Mouse (Mus musculus): ENCODE results near the gene Lrrc8b. TPM values are rescaled to one million over a fixed set of nuclear protein-coding genes. Genes with fewer than 3 reads are reported as not detected.
A peak's percentile ranks its signal among the peaks of the same experiment; 100 is the strongest.

Gene Lrrc8b
- total and polyA plus RNA-seq, 3 experiments, result 7.4 to 14.0 TPM; not detected in 1

- TF ChIP-seq GATA1 (IDR thresholded peaks at IDR 0.05; ENCODE audit: low read depth, low read length), result peak; percentile 89
- peak; percentile 72 for TF ChIP-seq RCOR1 (IDR thresholded peaks at IDR 0.05; ENCODE audit: low read depth, low read length)
- TF ChIP-seq RAD21 (IDR thresholded peaks at IDR 0.05; ENCODE audit: low read depth, low read length), result no peak
- TF ChIP-seq MAFK (IDR thresholded peaks at IDR 0.05; ENCODE audit: borderline replicate concordance, low read depth, low read length), result peak; percentile 14; the same call in 1 of the 2 replicates
- peak; percentile 99 for TF ChIP-seq ETS1 (IDR thresholded peaks at IDR 0.05; ENCODE audit: low read depth, low read length)
- TF ChIP-seq JUND (IDR thresholded peaks at IDR 0.05; ENCODE audit: low read depth, low read length), result peak; percentile 49; the same call in 1 of the 2 replicates
- TF ChIP-seq MAZ (IDR thresholded peaks at IDR 0.05; ENCODE audit: low read depth, low read length), result peak; percentile 82; the same call in 1 of the 2 replicates
- TF ChIP-seq BHLHE40 (IDR thresholded peaks at IDR 0.05; ENCODE audit: borderline replicate concordance, low read depth, low read length), result peak; percentile 68
- TF ChIP-seq ZC3H11A (IDR thresholded peaks at IDR 0.05; ENCODE audit: low read depth, low read length), result no peak
- 0 out of 2 replicates have a peak, but pooled peaks have one; percentile 28 for TF ChIP-seq TBP (IDR thresholded peaks at IDR 0.05; ENCODE audit: low read depth, low read length)
- TF ChIP-seq TCF12 (IDR thresholded peaks at IDR 0.05; ENCODE audit: low read depth, low read length), result peak; percentile 85
- peak; percentile 63; the same call in 1 of the 2 replicates for TF ChIP-seq ZMIZ1 (IDR thresholded peaks at IDR 0.05; ENCODE audit: low read depth, low read length)
- TF ChIP-seq POLR2A (IDR thresholded peaks at IDR 0.05; ENCODE audit: control insufficient read depth in 1 of 2, insufficient read depth in 1 of 2, low read depth in 1 of 2, low read length in 2 of 2, poor library complexity in 1 of 2), result peak in 1 of 2 experiments; percentile 55; a peak in 1 of 4 replicates
- TF ChIP-seq GABPA (IDR thresholded peaks at IDR 0.05; ENCODE audit: low read depth, low read length), result no peak
- peak; percentile 89; the same call in 1 of the 2 replicates for TF ChIP-seq MYC (IDR thresholded peaks at IDR 0.05; ENCODE audit: low read depth, low read length)
- no peak for TF ChIP-seq USF2 (IDR thresholded peaks at IDR 0.05; ENCODE audit: borderline replicate concordance in 1 of 2, insufficient read depth in 1 of 2, low read depth in 1 of 2, low read length in 2 of 2)
- TF ChIP-seq KAT2A (conservative IDR thresholded peaks at IDR 0.05; ENCODE audit: low read depth, low read length), result peak; percentile 17; the same call in 1 of the 2 replicates
- no peak for TF ChIP-seq ZNF384 (IDR thresholded peaks at IDR 0.05; ENCODE audit: low read depth, low read length)
- peak; percentile 49 for TF ChIP-seq NELFE (IDR thresholded peaks at IDR 0.05; ENCODE audit: low read depth, low read length)
- no peak for TF ChIP-seq E2F4 (IDR thresholded peaks at IDR 0.05; ENCODE audit: borderline replicate concordance, low read depth, low read length)
- TF ChIP-seq MEF2A (IDR thresholded peaks at IDR 0.05; ENCODE audit: extremely low read depth, insufficient replicate concordance, low read depth, low read length, poor library complexity, severe bottlenecking), result no peak
Observed at GRCm38 (mm10) chr5:105527477-105528331, 112.1 kb downstream of the Lrrc8b start (continued).

- Histone ChIP-seq H3K27ac (ENCODE audit: control insufficient read depth, low read depth, low read length) (no peak overlapping the region), H3K4me3 (ENCODE audit: control insufficient read depth in 1 of 2, insufficient read depth in 1 of 2, low read depth in 2 of 2, low read length in 2 of 2) (no peak overlapping the region), H3K4me1 (ENCODE audit: control insufficient read depth in 1 of 2, insufficient read depth in 2 of 2, low read length in 2 of 2) (peaks cover 20 to 27% of the 10 kb centered on the region in 2 experiments), H3K9me3 (replicated peaks; ENCODE audit: insufficient read depth, low read length) (no peaks in the 10 kb centered on the region), H3K36me3 (ENCODE audit: control insufficient read depth in 1 of 2, insufficient read depth in 2 of 2, low read length in 2 of 2) (peaks cover 23 to 26% of the 10 kb centered on the region in 2 experiments), H3K9ac (ENCODE audit: control insufficient read depth, low read depth, low read length, poor library complexity, severe bottlenecking) (no peak overlapping the region), H3K27me3 (ENCODE audit: control insufficient read depth in 1 of 2, insufficient read depth in 2 of 2, low read length in 2 of 2) (no peaks in the 10 kb centered on the region), H3K79me2 (ENCODE audit: control insufficient read depth, insufficient read depth, low read length, poor library complexity) (peaks cover 20% of the 10 kb centered on the region)
- DNase-seq (ENCODE audit: low read depth, low spot score), result no peak
- TF ChIP-seq MXI1 (IDR thresholded peaks at IDR 0.05; ENCODE audit: low read depth, low read length) (no peak), RCOR1 (IDR thresholded peaks at IDR 0.05; ENCODE audit: low read depth, low read length) (no peak), GATA1 (IDR thresholded peaks at IDR 0.05; ENCODE audit: low read depth, low read length) (no peak), TCF12 (IDR thresholded peaks at IDR 0.05; ENCODE audit: low read depth, low read length) (no peak), TBP (IDR thresholded peaks at IDR 0.05; ENCODE audit: low read depth, low read length) (no peak), HCFC1 (IDR thresholded peaks at IDR 0.05; ENCODE audit: low read depth, low read length) (no peak), BHLHE40 (IDR thresholded peaks at IDR 0.05; ENCODE audit: borderline replicate concordance, low read depth, low read length) (no peak), SMC3 (IDR thresholded peaks at IDR 0.05; ENCODE audit: low read depth, low read length) (no peak), POLR2AphosphoS2 (IDR thresholded peaks at IDR 0.05; ENCODE audit: low read length) (no peak), RAD21 (IDR thresholded peaks at IDR 0.05; ENCODE audit: low read depth, low read length) (no peak), USF2 (IDR thresholded peaks at IDR 0.05; ENCODE audit: borderline replicate concordance in 1 of 2, insufficient read depth in 1 of 2, low read depth in 1 of 2, low read length in 2 of 2) (no peak), JUND (IDR thresholded peaks at IDR 0.05; ENCODE audit: low read depth, low read length) (no peak), ZKSCAN1 (IDR thresholded peaks at IDR 0.05; ENCODE audit: low read depth, low read length) (no peak), MAZ (IDR thresholded peaks at IDR 0.05; ENCODE audit: low read depth, low read length) (no peak), ELF1 (IDR thresholded peaks at IDR 0.05; ENCODE audit: low read depth, low read length) (no peak), POLR2A (IDR thresholded peaks at IDR 0.05; ENCODE audit: control insufficient read depth in 1 of 2, insufficient read depth in 1 of 2, low read depth in 1 of 2, low read length in 2 of 2, poor library complexity in 1 of 2) (no peak), MAFK (IDR thresholded peaks at IDR 0.05; ENCODE audit: borderline replicate concordance, low read depth, low read length) (no peak), USF1 (IDR thresholded peaks at IDR 0.05; ENCODE audit: low read depth, low read length) (no peak)
Observed at GRCm38 (mm10) chr5:105530576-105530975, 115.0 kb downstream of the Lrrc8b start.
